Mouse (Mus musculus): Measurements from ENCODE around the gene Pou6f2. TPM values are rescaled to one million over a fixed set of nuclear protein-coding genes. Genes with fewer than 3 reads are reported as not detected.

The Pou6f2 gene
- polyA plus RNA-seq (2012; rRNA removed), result 1.8 and 2.2 TPM in 2 replicates

GRCm38 (mm10) chr13:18397586-18397985 lies at the start of gene Pou6f2:
TSS of gene Pou6f2 (minus strand) at chr13:18397686.

All from central nervous system, embryonic 18 days (tissue).